Mouse (Mus musculus): ENCODE data around the gene Dop1b. TPM values are rescaled to one million over a fixed set of nuclear protein-coding genes. Genes with fewer than 3 reads are reported as not detected.

Dop1b gene
- polyA plus RNA-seq, 1 experiment from 2014 or later = 25.2 TPM

DNA sequence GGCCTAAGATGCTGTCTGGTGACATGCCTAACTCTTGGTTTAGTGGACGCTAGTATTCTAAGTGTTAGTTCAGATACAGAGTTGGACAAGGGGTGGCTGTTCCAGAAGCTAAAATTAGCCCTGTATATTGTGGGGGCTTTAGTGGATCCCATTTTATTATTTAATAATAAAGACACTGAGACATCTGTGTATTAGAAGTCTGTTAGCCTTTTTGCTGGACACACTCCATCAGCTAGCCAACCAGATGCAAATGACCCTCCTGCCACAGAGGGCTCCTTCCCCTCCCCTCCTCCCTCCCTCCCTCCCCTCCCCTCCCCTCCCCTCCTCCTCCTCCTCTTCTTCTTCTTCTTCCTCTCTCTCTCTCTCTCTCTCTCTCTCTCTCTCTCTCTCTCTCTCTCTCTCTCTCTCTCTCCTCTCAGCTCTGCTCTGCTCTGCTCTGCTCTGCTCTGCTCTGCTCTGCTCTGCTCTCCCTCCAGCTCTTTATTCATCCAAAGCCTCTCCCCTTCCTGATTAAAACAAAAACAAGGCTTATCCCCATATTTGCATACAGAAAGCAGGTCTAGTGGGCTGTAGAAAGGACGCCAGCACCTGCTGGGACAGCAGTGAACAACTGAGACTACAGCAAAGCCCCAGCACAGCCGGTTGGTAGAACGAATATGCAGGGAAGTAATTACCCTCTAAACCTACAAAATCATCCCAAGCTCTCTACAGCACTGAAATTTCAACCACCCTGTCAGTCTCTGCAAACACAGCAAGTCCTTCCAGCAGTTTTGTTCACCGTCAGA is 78.5 kb downstream of the Dop1b start:
- no peak overlapping the region for H3K4me3 ChIP-seq
- no peak overlapping the region; the same call in 1 of the 2 replicates for H3K9ac ChIP-seq
- H3K9me3 ChIP-seq (replicated peaks) = no peaks in the 10 kb centered on the region
- ATAC-seq (ENCODE audit: low FRiP score) = no peak; the same call in 1 of the 2 replicates
- WGBS = 29% methylated on average over 5 of the region's 5 CpGs
- peaks cover 13% of the 10 kb centered on the region for H3K4me1 ChIP-seq
- peaks cover 4% of the 10 kb centered on the region; the same call in 1 of the 2 replicates for H3K36me3 ChIP-seq
- H3K4me2 ChIP-seq (replicated peaks) = no peak overlapping the region
- no peaks in the 10 kb centered on the region for H3K27me3 ChIP-seq
- peak overlapping the region; percentile 57 for H3K27ac ChIP-seq

DNA sequence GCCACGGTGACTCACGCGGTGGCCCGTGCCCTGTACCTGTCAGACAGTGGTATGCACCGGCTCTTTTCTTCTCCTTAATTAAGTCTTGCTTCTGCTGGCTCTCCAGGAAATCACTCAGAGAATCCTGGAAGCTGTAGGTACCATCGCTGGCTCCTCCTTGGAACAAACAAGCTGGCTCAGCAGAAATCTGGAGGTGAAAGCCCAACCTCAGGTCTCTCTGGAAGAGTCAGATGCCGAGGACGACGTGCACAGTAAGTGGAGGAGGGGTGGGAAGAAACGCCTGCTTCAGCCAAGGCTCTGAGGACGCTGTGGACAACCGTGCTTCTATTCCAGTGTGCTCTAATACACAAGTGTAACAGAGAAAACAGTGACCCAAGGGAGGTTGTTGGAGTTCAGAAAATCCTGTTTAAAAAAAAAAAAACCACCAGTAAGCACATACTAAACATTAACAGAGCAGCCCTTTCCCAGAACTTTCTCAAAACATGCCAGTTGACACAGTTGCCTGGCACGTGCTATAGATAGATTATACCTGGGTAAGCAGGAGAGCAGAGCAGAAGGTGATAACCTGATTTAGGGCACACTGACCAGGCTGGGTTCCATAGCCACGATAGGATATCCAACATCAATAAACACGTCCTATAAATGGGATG is 81.4 kb downstream of the Dop1b start:
- Histone ChIP-seq H3K4me2 (replicated peaks) (no peak overlapping the region), H3K9ac (no peak overlapping the region), H3K36me3 (peaks cover 4% of the 10 kb centered on the region; the same call in 1 of the 2 replicates), H3K9me3 (replicated peaks) (no peaks in the 10 kb centered on the region), H3K4me1 (peaks cover 8% of the 10 kb centered on the region), H3K27ac (no peak overlapping the region), H3K4me3 (no peak overlapping the region), H3K27me3 (no peaks in the 10 kb centered on the region)
- 72% methylated on average over 15 of the region's 15 CpGs for WGBS
- ATAC-seq (ENCODE audit: low FRiP score) = no peak

DNA sequence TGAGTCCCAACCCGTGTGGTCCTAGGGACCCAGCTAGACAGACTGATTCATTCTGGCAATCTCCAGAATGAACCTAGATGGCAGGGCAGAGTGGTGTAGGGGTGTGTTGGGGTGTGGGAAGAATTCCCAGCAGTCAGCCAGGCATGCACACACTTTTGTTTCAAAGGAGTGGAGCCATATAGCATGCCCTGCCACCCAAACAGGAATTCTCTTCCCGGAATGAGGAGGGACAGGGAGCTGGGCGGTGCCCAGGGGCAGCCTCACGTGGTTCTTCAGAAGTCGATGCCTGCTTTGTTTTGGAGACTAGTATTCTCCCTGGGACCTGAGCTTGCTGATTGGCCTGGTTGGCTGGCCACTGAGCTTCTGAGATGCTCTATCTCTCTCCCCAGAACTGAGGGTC is 83.1 kb downstream of the Dop1b start:
- H3K9ac ChIP-seq = no peak overlapping the region
- H3K4me2 ChIP-seq (replicated peaks) = no peak overlapping the region
- H3K9me3 ChIP-seq (replicated peaks) = no peaks in the 10 kb centered on the region
- H3K27ac ChIP-seq = no peak overlapping the region
- peaks cover 8% of the 10 kb centered on the region for H3K4me1 ChIP-seq
- H3K4me3 ChIP-seq = no peak overlapping the region
- WGBS = 72% methylated on average over 5 of the region's 5 CpGs
- H3K27me3 ChIP-seq = no peaks in the 10 kb centered on the region
- H3K36me3 ChIP-seq = peaks cover 7% of the 10 kb centered on the region
- no peak for ATAC-seq (ENCODE audit: low FRiP score)

DNA sequence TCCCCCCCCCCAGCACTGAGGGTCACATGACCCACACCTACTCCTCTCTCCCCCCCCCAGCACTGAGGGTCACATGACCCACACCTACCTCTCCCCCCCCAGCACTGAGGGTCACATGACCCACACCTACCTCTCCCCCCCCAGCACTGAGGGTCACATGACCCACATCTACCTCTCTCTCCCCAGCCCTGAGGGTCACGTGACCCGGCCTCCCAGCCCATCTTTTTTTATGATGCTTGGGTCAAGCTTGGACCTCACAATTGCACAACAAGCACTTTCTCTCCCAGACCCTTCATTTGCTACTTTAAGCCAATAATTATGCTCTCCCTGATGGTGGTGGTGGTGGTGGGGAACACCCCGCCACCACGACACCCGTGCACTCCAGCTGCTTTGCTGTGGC is 83.7 kb downstream of the Dop1b start:
- no peak for ATAC-seq (ENCODE audit: low FRiP score)
- H3K4me3 ChIP-seq = no peak overlapping the region
- WGBS = 97% methylated on average over 5 of the region's 5 CpGs
- H3K27me3 ChIP-seq = no peaks in the 10 kb centered on the region
- H3K4me2 ChIP-seq (replicated peaks) = no peak overlapping the region
- H3K36me3 ChIP-seq = peaks cover 13% of the 10 kb centered on the region
- H3K27ac ChIP-seq = no peak overlapping the region
- H3K9ac ChIP-seq = no peak overlapping the region
- no peaks in the 10 kb centered on the region for H3K9me3 ChIP-seq (replicated peaks)
- peaks cover 7% of the 10 kb centered on the region for H3K4me1 ChIP-seq

DNA sequence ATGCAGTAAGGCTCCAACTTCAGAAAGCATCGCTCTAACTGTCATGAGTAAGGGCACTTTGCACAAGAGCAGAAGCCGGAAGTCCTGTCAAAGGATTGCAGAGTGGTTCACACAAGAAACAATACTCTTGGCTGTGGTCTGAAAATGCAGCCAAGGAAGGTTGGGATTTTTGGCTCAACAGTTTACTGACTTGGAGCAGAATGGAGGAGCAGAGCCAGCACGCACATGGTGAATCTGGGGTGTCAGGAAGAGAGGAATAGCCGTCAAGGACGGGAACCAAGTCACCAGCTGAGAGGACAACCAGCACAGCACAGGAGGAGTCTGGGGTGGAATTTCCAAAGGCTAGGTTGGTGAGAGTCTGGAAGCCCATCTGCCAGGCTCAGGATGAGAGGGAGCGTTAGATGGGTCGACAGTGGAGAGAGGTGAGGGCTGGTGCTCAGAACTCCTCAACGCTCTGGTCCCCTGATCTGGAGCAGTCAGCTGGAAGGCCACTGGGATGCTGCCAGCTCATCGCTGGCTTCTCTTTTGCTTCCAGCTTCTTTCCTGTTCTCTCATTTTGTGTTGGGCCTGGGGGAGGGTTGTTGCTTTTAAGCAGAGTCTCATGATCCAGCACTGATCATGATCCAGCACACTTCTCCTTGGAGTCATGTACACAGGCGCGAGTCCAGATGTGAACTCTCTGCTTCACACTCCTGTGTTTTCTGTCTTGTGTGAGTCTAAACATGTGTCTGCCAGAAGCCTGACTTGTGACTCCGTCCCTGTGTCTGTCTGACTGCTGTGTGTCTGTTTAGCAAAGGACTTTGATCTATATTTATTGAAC is 85.5 kb downstream of the Dop1b start:
- Histone ChIP-seq H3K27me3 (no peaks in the 10 kb centered on the region), H3K4me1 (no peaks in the 10 kb centered on the region), H3K9ac (no peak overlapping the region), H3K4me2 (replicated peaks) (no peak overlapping the region), H3K36me3 (peaks cover 21% of the 10 kb centered on the region), H3K27ac (no peak overlapping the region), H3K9me3 (replicated peaks) (no peaks in the 10 kb centered on the region), H3K4me3 (no peak overlapping the region)
- no peak for ATAC-seq (ENCODE audit: low FRiP score)
- WGBS = 84% methylated on average over 12 of the region's 12 CpGs

DNA sequence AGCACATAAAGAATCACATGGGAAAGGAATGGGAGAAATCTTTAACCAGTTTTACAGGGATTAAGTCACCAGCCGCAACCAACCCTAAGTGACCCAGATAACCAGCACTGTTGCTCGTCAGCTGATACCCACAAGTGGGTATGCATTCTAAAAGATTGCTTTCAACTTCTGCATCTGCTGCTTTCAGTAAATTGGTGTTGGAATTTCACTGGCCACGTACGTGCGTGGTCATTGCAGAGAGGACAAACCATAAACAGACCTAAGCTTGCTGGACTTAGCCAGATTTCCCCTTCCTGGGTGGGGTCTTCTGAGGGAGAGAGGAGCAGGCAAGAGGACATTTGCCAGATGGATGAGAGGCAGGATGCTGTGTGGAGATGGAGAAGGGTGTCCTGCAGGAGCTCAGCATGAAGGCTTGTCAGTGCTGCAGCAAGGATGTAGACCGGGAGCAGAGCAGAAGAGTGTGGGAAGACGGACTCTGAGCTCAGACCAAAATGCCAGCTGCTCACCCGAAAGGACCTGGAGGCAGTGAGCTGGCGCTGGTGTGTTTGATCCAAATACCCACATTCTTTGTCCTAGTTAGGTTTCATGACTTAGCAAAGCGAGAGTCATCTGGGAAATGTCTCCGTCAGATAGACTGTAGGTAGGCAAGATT is 86.3 kb downstream of the Dop1b start:
- WGBS = 87% methylated on average over 11 of the region's 11 CpGs
- no peak overlapping the region for H3K4me3 ChIP-seq
- no peak overlapping the region for H3K4me2 ChIP-seq (replicated peaks)
- no peak overlapping the region for H3K9ac ChIP-seq
- no peaks in the 10 kb centered on the region for H3K27me3 ChIP-seq
- no peak overlapping the region for H3K27ac ChIP-seq
- ATAC-seq (ENCODE audit: low FRiP score) = no peak
- H3K4me1 ChIP-seq = no peaks in the 10 kb centered on the region
- H3K36me3 ChIP-seq = peaks cover 21% of the 10 kb centered on the region
- no peaks in the 10 kb centered on the region for H3K9me3 ChIP-seq (replicated peaks)

DNA sequence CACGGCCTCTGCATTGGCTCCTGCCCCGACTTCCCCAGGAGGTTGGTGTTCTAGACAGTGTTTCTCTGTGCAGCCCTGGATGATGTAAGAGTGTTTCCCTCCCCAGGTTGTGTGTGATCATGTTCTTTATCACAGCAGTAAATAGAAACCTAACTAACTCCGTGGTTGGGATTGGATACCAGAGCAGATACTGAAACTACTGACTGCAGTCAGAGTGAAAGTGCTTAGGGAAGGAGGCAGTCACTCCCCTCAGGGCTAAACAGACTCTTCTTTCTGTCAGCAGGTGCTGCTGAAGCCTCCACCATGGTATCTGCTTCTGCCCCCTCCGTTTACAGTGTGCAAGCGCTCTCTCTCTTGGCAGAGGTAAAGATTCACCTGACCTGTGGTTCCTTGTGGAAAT is 86.9 kb downstream of the Dop1b start:
- Histone ChIP-seq H3K9ac (no peak overlapping the region), H3K27me3 (no peaks in the 10 kb centered on the region), H3K4me2 (replicated peaks) (no peak overlapping the region), H3K27ac (no peak overlapping the region), H3K4me1 (no peaks in the 10 kb centered on the region), H3K9me3 (replicated peaks) (no peaks in the 10 kb centered on the region), H3K36me3 (peaks cover 17% of the 10 kb centered on the region), H3K4me3 (no peak overlapping the region)
- WGBS = 71% methylated on average over 5 of the region's 5 CpGs
- no peak for ATAC-seq (ENCODE audit: low FRiP score)

DNA sequence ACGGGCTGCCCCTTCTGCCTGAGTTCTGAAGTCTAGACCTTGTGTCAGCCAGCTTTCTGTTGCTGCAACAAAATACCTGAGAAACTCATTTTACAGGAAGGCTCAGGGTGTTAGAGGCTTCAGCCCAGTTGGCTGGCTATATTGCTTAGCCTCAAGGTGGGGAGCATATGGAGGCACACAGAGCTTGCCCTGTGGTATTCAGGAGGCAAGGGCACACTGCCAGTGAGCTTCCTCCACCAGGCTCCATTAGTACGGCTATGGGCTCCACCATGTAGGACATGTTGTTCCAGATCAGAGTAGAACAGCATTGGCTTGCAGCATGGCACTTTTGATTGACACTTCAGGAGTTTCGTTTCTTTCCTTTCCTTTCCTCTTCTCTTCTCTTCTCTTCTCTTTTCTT is 87.4 kb downstream of the Dop1b start:
- no peak for ATAC-seq (ENCODE audit: low FRiP score)
- WGBS = 79% methylated on average over 3 of the region's 3 CpGs
- no peaks in the 10 kb centered on the region for H3K9me3 ChIP-seq (replicated peaks)
- no peak overlapping the region for H3K27ac ChIP-seq
- no peak overlapping the region for H3K4me3 ChIP-seq
- no peaks in the 10 kb centered on the region for H3K4me1 ChIP-seq
- H3K9ac ChIP-seq = no peak overlapping the region
- peaks cover 16% of the 10 kb centered on the region; the same call in 1 of the 2 replicates for H3K36me3 ChIP-seq
- H3K4me2 ChIP-seq (replicated peaks) = no peak overlapping the region
- H3K27me3 ChIP-seq = no peaks in the 10 kb centered on the region

DNA sequence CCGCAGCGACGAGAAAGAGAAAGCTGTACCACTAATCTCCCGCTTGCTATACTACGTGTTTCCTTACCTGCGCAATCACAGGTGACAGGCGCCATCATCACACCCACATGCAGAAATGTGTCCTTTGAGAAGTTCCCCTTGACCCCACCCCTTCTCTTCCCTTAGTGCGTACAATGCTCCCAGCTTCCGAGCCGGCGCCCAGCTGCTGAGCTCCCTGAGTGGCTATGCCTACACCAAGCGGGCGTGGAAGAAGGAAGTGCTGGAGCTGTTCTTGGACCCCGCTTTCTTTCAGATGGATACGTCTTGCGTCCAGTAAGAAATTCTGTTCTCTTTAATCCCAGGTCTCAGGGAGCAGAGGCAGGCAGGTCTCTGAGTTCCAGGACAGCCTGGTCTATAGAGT is 88.2 kb downstream of the Dop1b start:
- no peaks in the 10 kb centered on the region for H3K4me1 ChIP-seq
- no peak overlapping the region for H3K4me2 ChIP-seq (replicated peaks)
- H3K4me3 ChIP-seq = no peak overlapping the region
- H3K9me3 ChIP-seq (replicated peaks) = no peaks in the 10 kb centered on the region
- WGBS = 94% methylated on average over 16 of the region's 16 CpGs
- H3K27ac ChIP-seq = no peak overlapping the region
- H3K36me3 ChIP-seq = peaks cover 16% of the 10 kb centered on the region
- no peak overlapping the region for H3K9ac ChIP-seq
- ATAC-seq (ENCODE audit: low FRiP score) = no peak
- no peaks in the 10 kb centered on the region for H3K27me3 ChIP-seq

DNA sequence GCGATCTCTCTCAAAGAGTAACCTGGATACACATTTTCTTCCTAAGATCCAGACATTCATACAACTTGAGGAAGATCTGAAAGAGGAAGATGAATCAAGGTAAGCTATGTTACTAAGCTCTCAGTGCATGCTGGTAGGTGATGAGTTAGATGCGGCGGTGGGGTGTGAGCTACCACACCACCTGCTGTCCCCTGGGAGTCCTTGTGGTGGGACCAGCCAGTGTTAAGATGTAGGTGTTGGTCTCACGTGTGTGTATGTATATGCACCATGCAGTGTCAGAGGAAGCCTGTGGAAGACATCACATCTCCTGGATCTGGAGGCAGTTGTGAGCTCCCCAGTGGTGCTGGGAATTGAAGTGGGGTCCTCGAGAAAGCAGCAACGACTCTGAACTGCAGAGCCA is 95.5 kb downstream of the Dop1b start:
- H3K9ac ChIP-seq = no peak overlapping the region
- 0 out of 2 replicates have a peak, but pooled peaks cover 2% of the 10 kb centered on the region for H3K27me3 ChIP-seq
- H3K4me2 ChIP-seq (replicated peaks) = no peak overlapping the region
- WGBS = 92% methylated on average over 6 of the region's 6 CpGs
- no peak overlapping the region for H3K27ac ChIP-seq
- H3K36me3 ChIP-seq = peaks cover 52% of the 10 kb centered on the region
- H3K4me1 ChIP-seq = peaks cover 7% of the 10 kb centered on the region
- H3K9me3 ChIP-seq (replicated peaks) = peaks cover 9% of the 10 kb centered on the region; the same call in 1 of the 2 replicates
- no peak overlapping the region for H3K4me3 ChIP-seq
- ATAC-seq (ENCODE audit: low FRiP score) = no peak

DNA sequence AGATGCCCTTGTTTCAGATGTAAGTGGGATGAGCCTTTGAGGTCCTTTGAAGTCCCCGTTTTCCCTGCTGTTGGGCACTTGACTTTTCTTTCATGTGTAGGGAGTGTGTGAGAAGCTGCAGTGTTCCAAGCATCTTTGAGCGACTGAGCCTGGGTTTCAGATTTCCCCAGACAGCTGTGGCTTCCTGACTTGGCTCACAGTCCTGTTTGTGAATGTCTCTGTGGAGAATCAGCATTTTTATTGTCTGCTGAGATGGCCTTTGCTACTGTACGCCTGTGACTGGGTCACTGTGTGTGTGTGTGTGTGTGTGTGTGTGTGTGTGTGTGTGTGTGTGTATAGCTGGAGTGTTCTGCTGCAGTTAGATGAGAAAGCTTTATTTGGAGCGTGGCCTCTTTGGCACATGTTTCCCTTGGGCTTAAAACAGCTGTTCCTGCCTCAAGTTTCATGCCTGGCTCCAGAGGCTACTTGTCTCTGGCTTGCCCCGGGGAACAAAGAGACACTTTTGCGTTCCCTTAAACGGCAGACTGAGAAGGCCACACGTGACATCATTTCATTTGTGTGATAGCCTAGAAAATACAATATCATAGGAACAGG is 96.4 kb downstream of the Dop1b start:
- Histone ChIP-seq H3K9ac (no peak overlapping the region), H3K27me3 (0 out of 2 replicates have a peak, but pooled peaks cover 2% of the 10 kb centered on the region), H3K9me3 (replicated peaks) (peaks cover 9% of the 10 kb centered on the region; the same call in 1 of the 2 replicates), H3K4me1 (peaks cover 7% of the 10 kb centered on the region), H3K27ac (peak overlapping the region; percentile 13), H3K4me2 (replicated peaks) (no peak overlapping the region), H3K4me3 (no peak overlapping the region), H3K36me3 (peaks cover 57% of the 10 kb centered on the region)
- no peak for ATAC-seq (ENCODE audit: low FRiP score)
- WGBS = 46% methylated on average over 8 of the region's 8 CpGs

Data from hindbrain, embryonic 12.5 days (tissue).